Mouse (Mus musculus) forebrain, embryonic 16.5 days (tissue): ENCODE measurements around the gene Luc7l3. TPM values are rescaled to one million over a fixed set of nuclear protein-coding genes. Genes with fewer than 3 reads are reported as not detected.

ENCODE experiments used
- ATAC-seq: fragments of 200-750 bp; cut with Nextera tagmentation; 2 replicates; pipeline ENCODE4 v1.8.0; 2017; ENCODE audit warnings: mild to moderate bottlenecking, moderate library complexity
- H3K27ac ChIP-seq: fragments of 300-500 bp; sonication (generic); 2 replicates; pipeline ENCODE4 v1.5.1; 2014; ENCODE audit warnings: low read length, control low read depth
- H3K27me3 ChIP-seq: fragments of 300-500 bp; sonication (generic); replicated peaks from 2 replicates; pipeline ENCODE4 v1.6.1; 2014; ENCODE audit warnings: low read length; ENCODE audit not compliant: control insufficient read depth, insufficient read depth
- H3K36me3 ChIP-seq: fragments of 300-500 bp; sonication (generic); 2 replicates; pipeline ENCODE4 v1.6.1; 2014; ENCODE audit not compliant: control insufficient read depth, insufficient read depth
- H3K4me1 ChIP-seq: fragments of 300-500 bp; sonication (generic); replicated peaks from 2 replicates; pipeline ENCODE4 v1.6.1; 2014; ENCODE audit warnings: low read length; ENCODE audit not compliant: control insufficient read depth, insufficient read depth
- H3K4me2 ChIP-seq: fragments of 300-500 bp; sonication (generic); 2 replicates; pipeline ENCODE4 v1.6.1; 2014; ENCODE audit warnings: mild to moderate bottlenecking, low read length, control low read depth
- H3K4me3 ChIP-seq: fragments of 300-500 bp; sonication (generic); replicated peaks from 2 replicates; pipeline ENCODE4 v1.5.1; 2014; ENCODE audit warnings: mild to moderate bottlenecking, low read length, control low read depth
- H3K9ac ChIP-seq: fragments of 300-500 bp; sonication (generic); replicated peaks from 2 replicates; pipeline ENCODE4 v1.6.1; 2014; ENCODE audit warnings: low read depth, low read length, control low read depth
- H3K9me3 ChIP-seq: fragments of 300-500 bp; sonication (generic); 2 replicates; pipeline ENCODE4 v1.6.1; 2016; ENCODE audit warnings: low read length; ENCODE audit not compliant: control insufficient read depth
- WGBS: fragments of 180-500 bp; shearing (Covaris S2); extraction: QIAGEN DNeasy Blood & Tissue Kit; methylation state at CpG from one replicate; pipeline ENCODE4 v1.1.7; 2014; 5-methylcytosine and 5-hydroxymethylcytosine counted together
- polyA plus RNA-seq: library from polyadenylated mRNA; unstranded; fragments of >200 nt; fragmentation: Nextera tagmentation; extraction: Ambion mirVana; gene quantifications from 2 replicates; pipeline ENCODE4 v1.2.1, GENCODE M21; 2015

Luc7l3 gene
- polyA plus RNA-seq, 1 experiment from 2014 or later: 163 TPM

GRCm38 (mm10) chr11:94351094-94351493 lies 29.3 kb upstream of the Luc7l3 start:
- Histone ChIP-seq H3K4me3 (no peak overlapping the region), H3K9me3 (no peaks in the 10 kb centered on the region), H3K4me2 (no peak overlapping the region), H3K27ac (no peak overlapping the region), H3K4me1 (no peaks in the 10 kb centered on the region), H3K9ac (no peak overlapping the region), H3K36me3 (no peaks in the 10 kb centered on the region), H3K27me3 (no peaks in the 10 kb centered on the region)
- ATAC-seq: no peak
- WGBS: 43% methylated on average over 3 of the region's 3 CpGs

- H3K27ac ChIP-seq: no peak overlapping the region
- H3K4me2 ChIP-seq: no peak overlapping the region
These were observed 28.5 kb upstream of the Luc7l3 start for GRCm38 (mm10) chr11:94350337-94350736.

DNA sequence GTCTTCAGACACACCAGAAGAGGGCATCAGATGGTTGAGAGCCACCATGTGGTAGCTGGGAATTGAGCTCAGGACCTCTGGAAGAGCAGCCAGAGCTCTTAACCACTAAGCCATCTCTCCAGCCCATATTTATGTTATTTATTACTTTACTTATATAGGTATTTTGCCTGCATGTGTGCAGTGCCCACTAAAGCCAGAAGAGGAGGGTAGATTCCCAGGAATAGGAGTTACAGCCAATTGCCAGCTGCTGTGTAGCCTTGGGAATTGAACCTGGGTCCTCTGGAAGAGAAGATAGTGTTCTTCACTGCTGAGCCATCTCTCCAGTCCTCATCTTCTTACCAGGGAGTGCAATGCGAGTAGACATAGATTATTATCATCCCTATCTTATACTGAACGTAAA lies 28.1 kb upstream of the Luc7l3 start:
- no peak overlapping the region for H3K4me3 ChIP-seq
- no peak overlapping the region for H3K9ac ChIP-seq
- no peak overlapping the region for H3K27ac ChIP-seq
- H3K4me2 ChIP-seq: no peak overlapping the region
- no peaks in the 10 kb centered on the region for H3K9me3 ChIP-seq
- no peaks in the 10 kb centered on the region for H3K27me3 ChIP-seq
- H3K36me3 ChIP-seq: no peaks in the 10 kb centered on the region
- ATAC-seq: no peak
- WGBS: 95% methylated on average over 2 of the region's 2 CpGs
- no peaks in the 10 kb centered on the region for H3K4me1 ChIP-seq

More at GRCm38 (mm10) chr11:94350337-94350736, 28.5 kb upstream of the Luc7l3 start:
- Histone ChIP-seq H3K9me3 (no peaks in the 10 kb centered on the region), H3K4me1 (no peaks in the 10 kb centered on the region), H3K9ac (no peak overlapping the region), H3K36me3 (no peaks in the 10 kb centered on the region), H3K27me3 (no peaks in the 10 kb centered on the region), H3K4me3 (no peak overlapping the region)
- ATAC-seq: no peak
- WGBS: 60% methylated on average over 1 of the region's 1 CpGs

- Histone ChIP-seq H3K4me3 (no peak overlapping the region), H3K9me3 (no peaks in the 10 kb centered on the region), H3K9ac (no peak overlapping the region), H3K4me1 (peaks cover 14% of the 10 kb centered on the region), H3K27ac (no peak overlapping the region), H3K4me2 (no peak overlapping the region), H3K36me3 (no peaks in the 10 kb centered on the region), H3K27me3 (no peaks in the 10 kb centered on the region)
- ATAC-seq: no peak
- WGBS: 87% methylated on average over 7 of the region's 7 CpGs
These were observed 25.3 kb upstream of the Luc7l3 start for GRCm38 (mm10) chr11:94347063-94347575.

- no peak overlapping the region for H3K4me3 ChIP-seq
- peaks cover 18% of the 10 kb centered on the region for H3K4me1 ChIP-seq
- no peaks in the 10 kb centered on the region for H3K27me3 ChIP-seq
- no peaks in the 10 kb centered on the region for H3K9me3 ChIP-seq
- H3K27ac ChIP-seq: no peak overlapping the region
- no peak for ATAC-seq
- WGBS: 59% methylated on average over 3 of the region's 3 CpGs
- H3K4me2 ChIP-seq: no peak overlapping the region
- H3K36me3 ChIP-seq: no peaks in the 10 kb centered on the region
- no peak overlapping the region for H3K9ac ChIP-seq
These were observed 24.8 kb upstream of the Luc7l3 start for GRCm38 (mm10) chr11:94346611-94347010.

DNA sequence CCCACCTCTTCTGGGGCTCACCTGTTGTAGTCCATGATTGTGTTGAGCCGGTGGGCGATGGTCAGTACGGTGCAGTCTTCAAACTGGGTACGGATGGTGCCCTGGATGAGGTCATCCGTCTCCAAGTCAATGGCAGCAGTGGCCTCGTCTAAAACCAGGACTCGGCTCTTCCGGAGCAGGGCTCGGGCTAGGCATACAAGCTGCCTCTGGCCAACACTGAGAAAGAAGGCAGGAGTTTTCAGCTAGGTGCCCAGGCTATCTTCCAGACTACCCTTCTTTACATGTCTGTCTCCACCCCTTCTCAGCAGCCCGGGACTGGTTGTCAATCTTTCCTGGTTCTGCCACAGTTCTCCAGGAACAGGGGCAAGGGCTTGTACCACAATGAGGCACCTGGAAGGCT lies 24.1 kb upstream of the Luc7l3 start:
- Histone ChIP-seq H3K36me3 (no peaks in the 10 kb centered on the region), H3K9me3 (no peaks in the 10 kb centered on the region), H3K9ac (no peak overlapping the region), H3K27me3 (no peaks in the 10 kb centered on the region), H3K4me1 (peaks cover 18% of the 10 kb centered on the region), H3K4me2 (no peak overlapping the region), H3K27ac (no peak overlapping the region), H3K4me3 (no peak overlapping the region)
- ATAC-seq: no peak
- WGBS: 86% methylated on average over 10 of the region's 10 CpGs

- Histone ChIP-seq H3K27me3 (no peaks in the 10 kb centered on the region), H3K36me3 (peaks cover 2% of the 10 kb centered on the region; the same call in 1 of the 2 replicates), H3K4me2 (no peak overlapping the region), H3K9ac (no peak overlapping the region), H3K4me1 (peaks cover 25% of the 10 kb centered on the region), H3K27ac (no peak overlapping the region), H3K9me3 (no peaks in the 10 kb centered on the region), H3K4me3 (no peak overlapping the region)
- 61% methylated on average over 1 of the region's 1 CpGs for WGBS
- no peak for ATAC-seq
These were observed 22.7 kb upstream of the Luc7l3 start for GRCm38 (mm10) chr11:94344470-94344869.

GRCm38 (mm10) chr11:94343955-94344358 lies 22.2 kb upstream of the Luc7l3 start:
- whole genome bisulfite sequencing: 8% methylated on average over 5 of the region's 5 CpGs
- ATAC-seq: peak; percentile 39; the same call in 1 of the 2 replicates
- no peak overlapping the region for H3K9ac ChIP-seq

DNA sequence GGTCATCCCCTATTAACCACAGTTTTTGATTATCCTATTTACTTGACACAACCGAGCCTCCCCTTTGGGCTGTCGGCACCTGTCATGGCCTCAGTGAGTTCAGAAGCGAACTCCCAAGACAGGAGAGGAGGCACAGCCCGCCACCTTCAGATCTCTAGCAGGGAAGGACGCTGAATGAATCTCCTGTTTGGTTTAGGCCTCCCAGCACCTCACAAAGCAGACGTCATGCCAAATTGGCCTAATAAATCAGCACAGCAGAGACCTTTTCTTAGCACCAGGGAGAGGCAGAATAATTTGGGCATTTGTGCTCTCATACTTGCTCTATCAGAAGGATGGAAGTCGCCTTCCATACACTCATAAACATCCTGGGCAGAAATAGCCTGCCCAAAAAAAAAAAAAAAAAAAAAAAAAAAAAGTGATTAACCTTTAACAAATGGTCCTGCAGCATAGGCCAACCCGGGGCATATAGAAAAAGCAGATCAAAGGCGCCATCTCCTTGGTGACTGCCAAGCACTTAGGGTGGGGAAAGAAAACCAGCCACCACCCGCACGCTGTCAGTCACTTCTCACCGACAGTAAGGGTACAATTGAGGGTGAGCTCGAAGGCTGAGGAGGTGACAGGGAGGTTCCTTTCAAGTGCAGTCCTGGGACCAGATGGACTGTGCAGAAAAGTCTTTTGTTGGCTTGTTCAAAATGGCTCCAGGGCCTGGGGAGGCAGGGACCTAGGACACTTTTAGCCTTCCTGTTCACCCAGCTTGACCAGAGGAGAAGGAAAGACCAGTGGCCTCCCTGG lies 20.5 kb upstream of the Luc7l3 start:
- Histone ChIP-seq H3K4me2 (no peak overlapping the region), H3K27ac (no peak overlapping the region), H3K36me3 (peaks cover 11% of the 10 kb centered on the region), H3K4me1 (peaks cover 25% of the 10 kb centered on the region), H3K27me3 (no peaks in the 10 kb centered on the region), H3K9me3 (no peaks in the 10 kb centered on the region), H3K4me3 (no peak overlapping the region), H3K9ac (no peak overlapping the region)
- no peak for ATAC-seq
- 20% methylated on average over 13 of the region's 13 CpGs for WGBS

More at GRCm38 (mm10) chr11:94343955-94344358, 22.2 kb upstream of the Luc7l3 start:
- peaks cover 5% of the 10 kb centered on the region for H3K36me3 ChIP-seq
- H3K27me3 ChIP-seq: no peaks in the 10 kb centered on the region
- no peak overlapping the region for H3K4me3 ChIP-seq
- peaks cover 25% of the 10 kb centered on the region for H3K4me1 ChIP-seq
- no peaks in the 10 kb centered on the region for H3K9me3 ChIP-seq
- no peak overlapping the region for H3K4me2 ChIP-seq
- peak overlapping the region; percentile 23; the same call in 1 of the 2 replicates for H3K27ac ChIP-seq
